Mouse (Mus musculus) liver, postnatal 0 days (tissue): ENCODE data around the gene Siah3. TPM values are rescaled to one million over a fixed set of nuclear protein-coding genes. Genes with fewer than 3 reads are reported as not detected.

Source experiments
- ATAC-seq: fragments of 200-750 bp; cut with Nextera tagmentation; 2 replicates; pipeline ENCODE4 v1.8.0; 2017; ENCODE audit warnings: mild to moderate bottlenecking, moderate library complexity
- DNase-seq: peaks from one replicate; pipeline ENCODE4 v3.0.0-alpha.2; 2016
- H3K27ac ChIP-seq: fragments of 300-500 bp; sonication (generic); 2 replicates; pipeline ENCODE4 v1.5.1; 2014; ENCODE audit warnings: antibody characterized with exemption, moderate library complexity, mild to moderate bottlenecking, low read depth
- H3K27me3 ChIP-seq: fragments of 300-500 bp; sonication (generic); 2 replicates; pipeline ENCODE4 v1.6.1; 2014; ENCODE audit warnings: low read length, control low read depth, mixed read lengths; ENCODE audit not compliant: insufficient read depth
- H3K36me3 ChIP-seq: fragments of 300-500 bp; sonication (generic); replicated peaks from 2 replicates; pipeline ENCODE4 v1.6.1; 2014; ENCODE audit warnings: mild to moderate bottlenecking, control low read depth, low read length, moderate library complexity, mixed read lengths; ENCODE audit not compliant: insufficient read depth
- H3K4me1 ChIP-seq: fragments of 300-500 bp; sonication (generic); 2 replicates; pipeline ENCODE4 v1.6.1; 2014; ENCODE audit warnings: antibody characterized with exemption, mild to moderate bottlenecking, control low read depth; ENCODE audit not compliant: insufficient read depth
- H3K4me2 ChIP-seq: fragments of 300-500 bp; sonication (generic); 2 replicates; pipeline ENCODE4 v1.6.1; 2014; ENCODE audit warnings: low read depth, mild to moderate bottlenecking, low read length, moderate library complexity, mixed read lengths
- H3K4me3 ChIP-seq: fragments of 300-500 bp; sonication (generic); 2 replicates; pipeline ENCODE4 v1.5.1; 2014; ENCODE audit warnings: low read depth, low read length
- H3K9ac ChIP-seq: fragments of 300-500 bp; sonication (generic); replicated peaks from 2 replicates; pipeline ENCODE4 v1.6.1; 2014; ENCODE audit warnings: mild to moderate bottlenecking, moderate library complexity
- H3K9me3 ChIP-seq: fragments of 300-500 bp; sonication (generic); 2 replicates; pipeline ENCODE4 v1.6.1; 2016; ENCODE audit warnings: mild to moderate bottlenecking, control low read depth, low read length, mixed read lengths
- CTCF ChIP-seq: sonication (generic); IDR thresholded peaks from 2 replicates; pipeline ENCODE4 v1.5.1; 2016; ENCODE audit warnings: antibody characterized with exemption, low read depth
- EP300 ChIP-seq: IDR thresholded peaks from 2 replicates; pipeline ENCODE4 v1.6.1; 2016; ENCODE audit warnings: antibody characterized with exemption, low read depth, mild to moderate bottlenecking
- WGBS: fragments of 180-500 bp; shearing (Covaris S2); extraction: QIAGEN DNeasy Blood & Tissue Kit; methylation state at CpG from one replicate; pipeline ENCODE4 v1.1.7; 2014; ENCODE audit not compliant: insufficient replicate concordance; 5-methylcytosine and 5-hydroxymethylcytosine counted together
- polyA plus RNA-seq: library from polyadenylated mRNA; unstranded; fragments of >200 nt; fragmentation: Nextera tagmentation; extraction: Ambion mirVana; gene quantifications from 2 replicates; pipeline ENCODE4 v1.2.1, GENCODE M21; 2015

Siah3 gene
- polyA plus RNA-seq, 1 experiment from 2014 or later = 0.02 TPM

DNA sequence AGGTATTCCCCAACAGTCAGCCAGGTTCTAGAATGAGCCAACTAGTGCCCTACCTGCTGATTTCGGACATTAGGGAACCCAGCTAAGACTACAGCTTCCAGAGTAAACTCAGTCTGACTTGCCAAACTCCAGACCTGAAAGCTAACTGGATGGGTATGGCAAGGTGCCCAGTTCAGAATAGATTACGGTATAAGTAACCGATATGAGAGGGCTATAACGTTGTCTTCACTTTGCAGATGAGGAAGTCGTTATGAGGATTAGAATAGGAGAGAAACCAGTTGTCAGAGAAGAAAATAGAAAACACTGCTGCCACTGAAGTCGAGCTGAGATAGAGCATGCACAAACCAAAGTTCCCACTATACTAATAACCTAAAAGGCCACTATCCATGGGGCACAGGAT is 123.2 kb downstream of the Siah3 start:
- no peak overlapping the region for H3K9ac ChIP-seq
- no peak overlapping the region for H3K4me3 ChIP-seq
- no peaks in the 10 kb centered on the region for H3K9me3 ChIP-seq
- H3K36me3 ChIP-seq = no peaks in the 10 kb centered on the region
- H3K27me3 ChIP-seq = no peaks in the 10 kb centered on the region
- WGBS = 60% methylated on average over 6 of the region's 6 CpGs
- no peaks in the 10 kb centered on the region for H3K4me1 ChIP-seq
- TF ChIP-seq EP300 = no peak
- TF ChIP-seq CTCF = no peak
- no peak overlapping the region for H3K27ac ChIP-seq
- DNase-seq (no peak), ATAC-seq (no peak)
- no peak overlapping the region for H3K4me2 ChIP-seq

Other genes starting within 250 kb of the Siah3 start
- gene Cpb2, start 213.7 kb upstream of the Siah3 start, polyA plus RNA-seq = 400 and 408 TPM in 2 replicates
- 17.5 and 19.7 TPM in 2 replicates for gene Zc3h13, start 171.6 kb upstream of the Siah3 start, polyA plus RNA-seq
- not detected in 2 replicates for gene Spert, start 137.1 kb downstream of the Siah3 start, polyA plus RNA-seq
- not detected in 2 replicates for gene Erich6b, start 186.3 kb downstream of the Siah3 start, polyA plus RNA-seq